Mouse (Mus musculus): ENCODE data around the gene Nans. TPM values are rescaled to one million over a fixed set of nuclear protein-coding genes. Genes with fewer than 3 reads are reported as not detected.

The Nans gene
- polyA plus RNA-seq, 1 experiment from 2014 or later: 76.5 TPM

GRCm38 (mm10) chr4:46520491-46520890, 31.4 kb downstream of the Nans start:
- Histone ChIP-seq H3K4me1 (no peaks in the 10 kb centered on the region), H3K4me2 (no peak overlapping the region), H3K9ac (replicated peaks) (no peak overlapping the region), H3K4me3 (replicated peaks) (no peak overlapping the region), H3K27me3 (replicated peaks) (no peaks in the 10 kb centered on the region), H3K9me3 (replicated peaks) (no peaks in the 10 kb centered on the region), H3K27ac (replicated peaks) (no peak overlapping the region), H3K36me3 (no peaks in the 10 kb centered on the region)
- 87% methylated on average over 2 of the region's 2 CpGs for WGBS
- ATAC-seq (ENCODE audit: low FRiP score): no peak

DNA sequence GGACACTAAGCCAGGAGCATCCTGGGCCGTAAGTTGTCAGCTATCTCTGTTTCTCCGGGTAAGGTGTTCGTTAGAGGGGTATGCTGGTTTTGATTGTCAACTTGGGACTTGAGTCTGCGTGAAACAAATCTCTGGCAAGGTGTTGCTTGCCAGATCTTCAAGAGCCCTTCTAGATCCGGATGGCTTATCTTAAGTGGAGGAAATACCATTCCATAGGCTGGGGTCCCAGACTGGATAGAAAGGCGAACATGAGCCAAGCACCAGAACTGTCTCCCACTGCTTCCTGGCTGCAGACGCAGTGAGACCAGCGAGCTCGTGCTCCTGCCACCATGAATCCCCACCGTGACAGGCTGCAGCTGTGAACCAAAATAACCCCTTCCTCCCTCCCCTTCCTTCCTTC, 32.4 kb downstream of the Nans start:
- Histone ChIP-seq H3K4me1 (no peaks in the 10 kb centered on the region), H3K27ac (replicated peaks) (no peak overlapping the region), H3K27me3 (replicated peaks) (no peaks in the 10 kb centered on the region), H3K9me3 (replicated peaks) (no peaks in the 10 kb centered on the region), H3K4me2 (no peak overlapping the region), H3K9ac (replicated peaks) (no peak overlapping the region), H3K4me3 (replicated peaks) (no peak overlapping the region), H3K36me3 (no peaks in the 10 kb centered on the region)
- 86% methylated on average over 10 of the region's 10 CpGs for WGBS
- ATAC-seq (ENCODE audit: low FRiP score): no peak

GRCm38 (mm10) chr4:46523324-46523723, 34.3 kb downstream of the Nans start:
- Histone ChIP-seq H3K27me3 (replicated peaks) (no peaks in the 10 kb centered on the region), H3K27ac (replicated peaks) (no peak overlapping the region), H3K4me2 (no peak overlapping the region), H3K9me3 (replicated peaks) (no peaks in the 10 kb centered on the region), H3K4me1 (peaks cover 4% of the 10 kb centered on the region; the same call in 1 of the 2 replicates), H3K4me3 (replicated peaks) (no peak overlapping the region), H3K36me3 (no peaks in the 10 kb centered on the region), H3K9ac (replicated peaks) (no peak overlapping the region)
- 85% methylated on average over 4 of the region's 4 CpGs for WGBS
- no peak for ATAC-seq (ENCODE audit: low FRiP score)

DNA sequence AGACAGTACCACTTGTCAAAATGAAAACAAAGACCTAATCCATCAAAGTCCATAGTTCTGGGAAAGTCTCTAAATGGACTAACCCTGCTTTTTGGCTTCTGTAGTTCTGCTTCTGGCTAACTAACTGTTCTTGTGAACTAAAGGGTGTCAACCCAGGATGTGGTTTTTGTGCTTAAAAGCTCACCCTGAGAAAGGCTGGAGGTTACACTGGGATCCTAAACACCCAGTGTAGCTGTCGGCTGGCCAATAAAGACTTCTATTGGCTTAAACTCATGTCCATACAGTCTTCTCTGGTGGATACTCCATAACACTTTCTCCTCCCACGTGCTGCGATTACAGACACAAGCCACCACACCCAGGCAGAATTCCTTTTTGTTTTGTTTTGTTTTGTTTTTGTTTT, 37.2 kb downstream of the Nans start:
- Histone ChIP-seq H3K27me3 (replicated peaks) (0 out of 2 replicates have a peak, but pooled peaks cover 2% of the 10 kb centered on the region), H3K9ac (replicated peaks) (no peak overlapping the region), H3K4me3 (replicated peaks) (no peak overlapping the region), H3K4me1 (peaks cover 4% of the 10 kb centered on the region; the same call in 1 of the 2 replicates), H3K9me3 (replicated peaks) (no peaks in the 10 kb centered on the region), H3K4me2 (no peak overlapping the region), H3K27ac (replicated peaks) (no peak overlapping the region), H3K36me3 (no peaks in the 10 kb centered on the region)
- WGBS: 88% methylated on average over 3 of the region's 3 CpGs
- ATAC-seq (ENCODE audit: low FRiP score): no peak

GRCm38 (mm10) chr4:46526798-46527557, 37.9 kb downstream of the Nans start:
- Histone ChIP-seq H3K4me2 (peak overlapping the region; percentile 51), H3K4me1 (peaks cover 4% of the 10 kb centered on the region; the same call in 1 of the 2 replicates), H3K4me3 (replicated peaks) (peak overlapping the region; percentile 20), H3K9me3 (replicated peaks) (no peaks in the 10 kb centered on the region), H3K36me3 (no peaks in the 10 kb centered on the region), H3K27ac (replicated peaks) (no peak overlapping the region), H3K9ac (replicated peaks) (0 out of 2 replicates have a peak overlapping the region, but pooled peaks have one; percentile 26), H3K27me3 (replicated peaks) (0 out of 2 replicates have a peak, but pooled peaks cover 2% of the 10 kb centered on the region)
- no peak for ATAC-seq (ENCODE audit: low FRiP score)
- WGBS: 36% methylated on average over 17 of the region's 17 CpGs

- H3K9ac ChIP-seq (replicated peaks): 0 out of 2 replicates have a peak overlapping the region, but pooled peaks have one; percentile 26
- ATAC-seq (ENCODE audit: low FRiP score): no peak
- WGBS: under 1% methylated on average over 6 of the region's 7 CpGs
These were observed 38.5 kb downstream of the Nans start for GRCm38 (mm10) chr4:46527558-46527926.

GRCm38 (mm10) chr4:46529722-46530121, 40.7 kb downstream of the Nans start:
- peaks cover 25% of the 10 kb centered on the region for H3K27me3 ChIP-seq (replicated peaks)
- H3K4me3 ChIP-seq (replicated peaks): no peak overlapping the region
- H3K36me3 ChIP-seq: no peaks in the 10 kb centered on the region
- no peak overlapping the region for H3K9ac ChIP-seq (replicated peaks)
- 50% methylated on average over 7 of the region's 7 CpGs for WGBS
- ATAC-seq (ENCODE audit: low FRiP score): no peak
- H3K27ac ChIP-seq (replicated peaks): no peak overlapping the region
- peaks cover 14% of the 10 kb centered on the region for H3K4me1 ChIP-seq
- H3K4me2 ChIP-seq: no peak overlapping the region
- H3K9me3 ChIP-seq (replicated peaks): no peaks in the 10 kb centered on the region

More at GRCm38 (mm10) chr4:46527558-46527926, 38.5 kb downstream of the Nans start:
- H3K4me3 ChIP-seq (replicated peaks): peak overlapping the region; percentile 20
- peak overlapping the region; percentile 51 for H3K4me2 ChIP-seq
- no peak overlapping the region for H3K27ac ChIP-seq (replicated peaks)
- H3K36me3 ChIP-seq: no peaks in the 10 kb centered on the region
- H3K27me3 ChIP-seq (replicated peaks): peaks cover 4% of the 10 kb centered on the region; the same call in 1 of the 2 replicates
- peaks cover 4% of the 10 kb centered on the region; the same call in 1 of the 2 replicates for H3K4me1 ChIP-seq
- H3K9me3 ChIP-seq (replicated peaks): no peaks in the 10 kb centered on the region

DNA sequence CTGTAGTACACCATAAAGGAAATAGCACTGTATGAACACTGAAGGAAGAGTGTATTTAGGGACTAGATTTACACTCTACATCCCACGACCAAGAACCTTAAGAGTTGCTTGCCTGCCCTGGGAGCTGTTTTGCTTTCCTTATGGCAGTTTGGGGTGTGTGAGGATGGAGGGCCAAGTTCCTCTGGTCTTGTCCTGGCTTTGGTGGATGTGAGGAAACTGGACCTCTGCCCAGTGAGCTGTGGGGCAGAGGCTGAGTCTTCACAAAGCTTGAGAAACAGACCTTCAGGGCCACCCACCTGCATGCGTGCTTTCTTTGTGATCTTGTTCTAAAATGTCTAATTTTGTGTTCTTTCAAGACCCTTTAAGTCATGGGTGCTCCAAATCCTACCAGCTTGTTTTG, 43.5 kb downstream of the Nans start:
- Histone ChIP-seq H3K9ac (replicated peaks) (no peak overlapping the region), H3K27ac (replicated peaks) (no peak overlapping the region), H3K36me3 (no peaks in the 10 kb centered on the region), H3K4me3 (replicated peaks) (no peak overlapping the region), H3K4me1 (peaks cover 26% of the 10 kb centered on the region), H3K4me2 (no peak overlapping the region), H3K27me3 (replicated peaks) (peaks cover 50% of the 10 kb centered on the region), H3K9me3 (replicated peaks) (no peaks in the 10 kb centered on the region)
- no peak for ATAC-seq (ENCODE audit: low FRiP score)
- WGBS: 83% methylated on average over 2 of the region's 2 CpGs

- no peaks in the 10 kb centered on the region for H3K9me3 ChIP-seq (replicated peaks)
- no peak overlapping the region for H3K4me2 ChIP-seq
- no peak overlapping the region for H3K9ac ChIP-seq (replicated peaks)
- H3K4me1 ChIP-seq: peaks cover 26% of the 10 kb centered on the region
- no peaks in the 10 kb centered on the region; the same call in 1 of the 2 replicates for H3K36me3 ChIP-seq
- no peak overlapping the region for H3K27ac ChIP-seq (replicated peaks)
- H3K27me3 ChIP-seq (replicated peaks): peaks cover 54% of the 10 kb centered on the region
- ATAC-seq (ENCODE audit: low FRiP score): no peak
- 83% methylated on average over 7 of the region's 7 CpGs for WGBS
- no peak overlapping the region for H3K4me3 ChIP-seq (replicated peaks)
These were observed 43.9 kb downstream of the Nans start for GRCm38 (mm10) chr4:46532926-46533325.

DNA sequence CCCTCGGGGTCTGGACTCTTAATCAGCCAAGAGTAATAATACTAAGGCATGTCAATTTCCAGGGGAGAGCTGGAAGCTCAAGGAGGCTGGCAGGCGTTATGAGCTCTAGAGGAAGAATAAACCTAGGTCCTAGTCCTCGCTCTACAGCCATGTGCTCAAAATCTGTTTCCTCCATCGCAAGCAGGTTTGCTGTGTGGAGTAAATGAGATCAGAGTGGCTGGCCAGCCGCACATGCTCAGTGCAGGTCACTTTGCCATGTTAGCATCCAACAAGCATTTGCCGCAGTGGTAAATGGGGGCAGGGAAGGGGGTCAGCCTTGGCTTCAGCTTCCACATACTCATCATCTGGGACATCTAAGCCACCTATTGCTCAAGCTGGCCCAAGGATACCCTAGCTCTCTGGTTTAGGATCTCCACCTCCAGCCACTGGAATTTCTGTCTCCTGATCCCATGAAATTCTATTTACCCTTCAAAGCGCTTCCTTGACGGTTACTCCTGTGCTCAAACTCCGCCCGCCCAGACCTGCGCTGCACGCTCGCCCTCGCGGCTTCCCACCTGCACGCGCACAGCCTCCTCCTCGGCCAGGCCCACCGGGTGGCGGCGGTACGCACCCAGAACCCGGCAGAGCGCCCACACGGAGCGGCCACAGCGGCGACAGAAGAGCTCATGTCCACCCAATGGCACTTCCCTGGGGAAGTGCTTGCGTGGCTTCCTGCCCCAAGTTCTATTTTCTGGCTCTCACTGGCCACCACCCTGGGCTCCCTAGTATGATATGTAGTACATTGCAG, 45.1 kb downstream of the Nans start:
- Histone ChIP-seq H3K36me3 (peaks cover 5% of the 10 kb centered on the region; the same call in 1 of the 2 replicates), H3K4me1 (peaks cover 26% of the 10 kb centered on the region), H3K9me3 (replicated peaks) (no peaks in the 10 kb centered on the region), H3K27me3 (replicated peaks) (peaks cover 55% of the 10 kb centered on the region), H3K4me2 (peak overlapping the region; percentile 70), H3K27ac (replicated peaks) (no peak overlapping the region), H3K9ac (replicated peaks) (peak overlapping the region; percentile 40), H3K4me3 (replicated peaks) (peak overlapping the region; percentile 34)
- peak; percentile 69 for ATAC-seq (ENCODE audit: low FRiP score)
- WGBS: 9% methylated on average over 29 of the region's 29 CpGs

DNA sequence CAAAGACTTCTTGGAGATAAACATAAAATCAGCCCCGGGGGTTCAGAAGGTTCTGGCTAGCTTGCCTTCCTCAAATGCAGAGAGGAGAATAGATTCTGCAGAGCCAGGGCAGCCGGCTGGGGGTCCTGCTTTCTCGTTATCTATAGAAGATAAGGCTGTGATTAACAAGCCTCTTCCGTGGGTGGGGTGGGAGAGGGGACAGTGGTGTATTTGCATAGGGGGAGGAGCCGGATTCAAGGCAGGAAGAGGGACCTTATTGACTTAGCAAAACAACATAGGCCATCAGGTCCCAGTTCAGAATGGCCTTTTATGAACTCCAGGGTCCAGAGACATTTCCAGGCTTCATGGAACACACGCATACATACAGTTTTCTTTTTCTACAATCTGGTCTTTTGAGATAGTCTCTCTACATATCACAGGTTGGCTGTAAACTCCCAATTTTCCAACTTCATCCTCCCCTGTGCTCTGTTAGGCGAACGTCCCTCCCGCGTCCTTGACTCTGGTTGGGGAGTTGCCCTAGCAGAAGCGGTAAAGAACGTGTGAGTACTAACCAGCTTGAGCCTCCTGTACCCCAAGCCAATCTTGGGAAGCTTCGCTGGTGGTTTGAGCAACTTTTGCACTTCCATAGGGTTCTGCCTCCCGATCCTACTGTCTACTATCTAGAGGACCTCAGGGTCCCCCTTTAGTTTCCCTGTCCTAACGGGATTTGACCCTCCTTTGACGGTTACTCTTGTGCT, 46.2 kb downstream of the Nans start:
- Histone ChIP-seq H3K27ac (replicated peaks) (no peak overlapping the region), H3K9ac (replicated peaks) (peak overlapping the region; percentile 44), H3K4me2 (peak overlapping the region; percentile 70), H3K36me3 (peaks cover 9% of the 10 kb centered on the region; the same call in 1 of the 2 replicates), H3K4me3 (replicated peaks) (peak overlapping the region; percentile 46), H3K4me1 (peaks cover 26% of the 10 kb centered on the region), H3K9me3 (replicated peaks) (no peaks in the 10 kb centered on the region), H3K27me3 (replicated peaks) (peaks cover 56% of the 10 kb centered on the region)
- no peak for ATAC-seq (ENCODE audit: low FRiP score)
- 7% methylated on average over 16 of the region's 16 CpGs for WGBS

Measured in neural tube, embryonic 15.5 days (tissue).